Mouse (Mus musculus) neural tube, embryonic 13.5 days (tissue): ENCODE measurements around the gene Ikbke. TPM values are rescaled to one million over a fixed set of nuclear protein-coding genes. Genes with fewer than 3 reads are reported as not detected.
"Not testable (repeated sequence)": the region's sequence is repeated elsewhere in the genome, so short reads cannot be mapped to it uniquely, and the experiment has no call there.

Experiments
- ATAC-seq: fragments of 200-750 bp; cut with Nextera tagmentation; 2 replicates; pipeline ENCODE4 v1.8.0; 2017; ENCODE audit warnings: low read depth, mild to moderate bottlenecking, moderate TSS enrichment, moderate library complexity
- H3K27ac ChIP-seq: fragments of 300-500 bp; sonication (generic); replicated peaks from 2 replicates; pipeline ENCODE4 v1.5.1; 2015; ENCODE audit warnings: moderate library complexity, mild to moderate bottlenecking, inconsistent platforms
- H3K27me3 ChIP-seq: fragments of 300-500 bp; sonication (generic); 2 replicates; pipeline ENCODE4 v1.6.1; 2015; ENCODE audit warnings: mild to moderate bottlenecking, inconsistent platforms
- H3K36me3 ChIP-seq: fragments of 300-500 bp; sonication (generic); 2 replicates; pipeline ENCODE4 v1.6.1; 2015; ENCODE audit warnings: mild to moderate bottlenecking, inconsistent platforms
- H3K4me1 ChIP-seq: fragments of 300-500 bp; sonication (generic); replicated peaks from 2 replicates; pipeline ENCODE4 v1.6.1; 2015; ENCODE audit warnings: inconsistent platforms
- H3K4me2 ChIP-seq: fragments of 300-500 bp; sonication (generic); 2 replicates; pipeline ENCODE4 v1.6.1; 2015; ENCODE audit warnings: inconsistent platforms, mild to moderate bottlenecking, moderate library complexity
- H3K4me3 ChIP-seq: fragments of 300-500 bp; sonication (generic); 2 replicates; pipeline ENCODE4 v1.5.1; 2015; ENCODE audit warnings: mild to moderate bottlenecking, inconsistent platforms
- H3K9ac ChIP-seq: fragments of 300-500 bp; sonication (generic); 2 replicates; pipeline ENCODE4 v1.6.1; 2015; ENCODE audit warnings: moderate library complexity, mild to moderate bottlenecking, inconsistent platforms
- H3K9me3 ChIP-seq: fragments of 300-500 bp; sonication (generic); 2 replicates; pipeline ENCODE4 v1.6.1; 2016; ENCODE audit warnings: inconsistent platforms
- WGBS: fragments of 180-500 bp; shearing (Covaris S2); methylation state at CpG from one replicate; pipeline ENCODE4 v1.1.7; 2015; 5-methylcytosine and 5-hydroxymethylcytosine counted together
- polyA plus RNA-seq: library from polyadenylated mRNA; unstranded; fragments of >200 nt; fragmentation: Nextera tagmentation; extraction: Ambion mirVana; gene quantifications from 2 replicates; pipeline ENCODE4 v1.2.1, GENCODE M21; 2015

Ikbke gene
- polyA plus RNA-seq, 1 experiment from 2014 or later, result 0.91 TPM

DNA sequence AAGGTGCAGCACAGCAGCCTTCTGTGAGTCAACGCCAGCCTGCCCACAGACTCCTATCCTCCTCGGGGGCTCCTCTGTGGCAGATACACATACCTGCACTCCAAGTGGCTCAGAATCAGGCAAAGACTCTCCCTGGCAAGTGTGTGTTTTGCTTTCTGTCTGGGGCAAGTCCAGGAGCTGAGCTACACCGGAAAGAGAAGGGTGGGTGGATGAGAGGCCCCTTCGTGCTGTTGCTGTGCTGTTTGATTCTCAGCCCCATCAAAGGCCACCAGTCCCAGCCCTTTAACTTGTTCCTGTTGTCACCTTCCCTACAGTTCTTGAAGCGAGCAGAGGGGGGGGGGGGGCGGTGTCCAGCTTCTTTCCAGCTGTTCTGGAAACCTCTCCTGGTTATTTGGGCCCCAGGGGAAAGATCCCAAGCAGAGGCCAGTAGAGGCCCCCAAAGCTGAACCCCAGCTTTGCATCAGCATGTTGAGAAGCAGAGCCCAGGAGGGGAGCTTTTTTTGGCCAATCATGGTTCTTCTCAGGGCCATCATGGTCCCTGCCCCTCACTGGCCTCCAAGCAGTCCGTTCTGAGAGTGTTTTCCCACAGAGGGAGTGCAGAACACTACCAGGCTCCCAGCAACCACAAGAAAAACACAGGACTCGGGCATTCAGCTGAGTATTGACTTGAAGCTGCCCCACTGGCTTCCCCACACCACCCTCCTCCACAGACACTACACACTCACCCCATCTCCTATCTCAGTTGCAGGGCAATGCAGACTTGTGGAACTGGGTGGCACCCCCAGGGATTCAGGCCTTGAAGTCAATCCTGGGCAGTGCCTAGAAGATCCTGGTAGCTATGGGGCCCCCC, 575 bp downstream of the Ikbke start:
- peak overlapping the region; percentile 24 for H3K4me3 ChIP-seq
- no peak for ATAC-seq
- H3K36me3 ChIP-seq, result no peaks in the 10 kb centered on the region
- no peaks in the 10 kb centered on the region for H3K27me3 ChIP-seq
- H3K4me1 ChIP-seq, result 0 out of 2 replicates have a peak, but pooled peaks cover 3% of the 10 kb centered on the region
- 47% methylated on average over 8 of the region's 8 CpGs for WGBS
- peak overlapping the region; percentile 39 for H3K4me2 ChIP-seq
- H3K9ac ChIP-seq, result no peak overlapping the region
- no peak overlapping the region for H3K27ac ChIP-seq
- H3K9me3 ChIP-seq, result no peaks in the 10 kb centered on the region

DNA sequence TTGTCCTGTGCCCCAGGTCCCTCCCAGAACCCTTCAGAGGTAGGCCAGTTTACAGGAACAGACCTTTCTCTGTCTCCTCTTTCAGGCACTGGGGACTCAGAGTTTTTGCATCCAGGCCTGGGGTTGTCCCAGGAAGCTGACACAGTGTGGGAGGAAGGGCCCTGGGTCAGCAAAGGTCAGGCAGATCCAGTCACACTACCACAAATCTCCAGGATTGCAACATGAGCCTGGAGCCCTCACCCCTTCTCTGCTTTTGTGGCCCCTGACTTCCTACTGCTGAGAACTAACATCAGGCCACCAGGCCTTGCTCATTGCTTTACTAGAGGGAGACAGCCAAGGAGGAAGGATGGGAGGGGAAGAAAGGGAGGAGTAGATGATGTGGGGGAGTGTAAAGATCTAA, 2.6 kb downstream of the Ikbke start:
- H3K4me1 ChIP-seq, result no peaks in the 10 kb centered on the region
- no peak overlapping the region for H3K4me3 ChIP-seq
- no peak overlapping the region for H3K9ac ChIP-seq
- no peaks in the 10 kb centered on the region for H3K36me3 ChIP-seq
- H3K9me3 ChIP-seq, result no peaks in the 10 kb centered on the region
- H3K4me2 ChIP-seq, result no peak overlapping the region
- H3K27ac ChIP-seq, result no peak overlapping the region
- no peaks in the 10 kb centered on the region for H3K27me3 ChIP-seq
- no peak for ATAC-seq

DNA sequence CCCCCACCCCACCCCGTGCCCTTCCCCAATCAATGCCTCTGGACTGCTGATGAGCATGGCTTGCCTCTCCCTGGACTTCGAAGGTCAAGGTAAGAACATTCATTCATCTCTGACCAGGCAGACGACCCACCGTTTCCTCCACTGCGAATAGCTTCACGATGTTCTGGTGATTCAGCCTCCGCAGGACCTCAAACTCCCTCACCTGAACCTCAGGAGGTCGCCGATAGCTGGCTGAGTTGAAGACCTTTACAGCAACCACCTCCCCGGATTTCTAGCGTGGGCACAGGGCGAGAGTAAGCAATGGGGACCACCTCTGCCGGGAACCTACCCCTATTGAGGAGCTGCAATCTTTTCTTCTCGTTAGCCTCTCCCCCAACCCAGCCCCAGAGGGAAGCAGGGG, 3.8 kb downstream of the Ikbke start:
- no peaks in the 10 kb centered on the region for H3K36me3 ChIP-seq
- ATAC-seq, result no peak
- no peak overlapping the region for H3K27ac ChIP-seq
- H3K9ac ChIP-seq, result no peak overlapping the region
- no peaks in the 10 kb centered on the region for H3K27me3 ChIP-seq
- no peak overlapping the region for H3K4me3 ChIP-seq
- H3K4me2 ChIP-seq, result no peak overlapping the region
- 75% methylated on average over 14 of the region's 14 CpGs for WGBS
- H3K4me1 ChIP-seq, result no peaks in the 10 kb centered on the region
- no peaks in the 10 kb centered on the region for H3K9me3 ChIP-seq

DNA sequence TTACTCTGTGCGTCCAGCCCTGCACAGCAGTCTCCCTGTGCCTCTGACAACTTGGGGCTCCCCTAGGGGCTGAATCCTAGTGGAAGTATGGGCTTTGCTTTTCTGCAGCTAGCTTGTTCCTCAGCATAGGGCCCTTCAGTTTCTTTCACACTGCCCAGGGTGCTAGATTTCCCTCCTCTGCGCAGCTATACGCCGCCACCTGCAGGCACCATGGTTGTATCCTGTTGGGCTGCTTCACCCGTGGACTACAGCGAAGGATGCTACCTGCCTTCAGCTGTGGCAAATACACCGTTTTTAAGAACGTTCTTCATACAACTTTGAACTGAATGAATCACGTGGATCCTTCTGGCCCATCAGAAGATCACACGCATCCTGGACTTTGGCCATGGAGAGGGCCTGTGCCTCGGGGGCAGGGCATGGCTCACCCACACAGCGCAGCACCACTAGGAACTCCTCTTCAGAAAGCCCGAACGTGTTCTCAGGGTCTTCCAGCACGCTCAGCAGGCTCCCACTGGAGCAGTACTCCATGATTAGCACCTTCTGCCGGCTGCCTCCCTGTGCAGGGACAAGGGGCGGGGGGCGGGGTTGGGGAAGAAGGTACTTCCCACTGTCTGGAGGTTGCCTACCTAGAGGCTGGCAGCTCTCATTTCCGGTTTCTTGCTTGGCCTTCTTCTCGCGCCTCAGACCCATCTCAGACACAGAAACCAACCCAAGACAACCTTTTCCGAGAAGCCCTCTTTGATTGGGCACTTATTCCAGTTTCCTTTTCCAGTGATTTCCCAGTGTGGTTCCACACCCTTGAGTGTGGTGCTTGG, 4.5 kb downstream of the Ikbke start:
- WGBS, result 53% methylated on average over 22 of the region's 22 CpGs
- H3K27ac ChIP-seq, result no peak overlapping the region

DNA sequence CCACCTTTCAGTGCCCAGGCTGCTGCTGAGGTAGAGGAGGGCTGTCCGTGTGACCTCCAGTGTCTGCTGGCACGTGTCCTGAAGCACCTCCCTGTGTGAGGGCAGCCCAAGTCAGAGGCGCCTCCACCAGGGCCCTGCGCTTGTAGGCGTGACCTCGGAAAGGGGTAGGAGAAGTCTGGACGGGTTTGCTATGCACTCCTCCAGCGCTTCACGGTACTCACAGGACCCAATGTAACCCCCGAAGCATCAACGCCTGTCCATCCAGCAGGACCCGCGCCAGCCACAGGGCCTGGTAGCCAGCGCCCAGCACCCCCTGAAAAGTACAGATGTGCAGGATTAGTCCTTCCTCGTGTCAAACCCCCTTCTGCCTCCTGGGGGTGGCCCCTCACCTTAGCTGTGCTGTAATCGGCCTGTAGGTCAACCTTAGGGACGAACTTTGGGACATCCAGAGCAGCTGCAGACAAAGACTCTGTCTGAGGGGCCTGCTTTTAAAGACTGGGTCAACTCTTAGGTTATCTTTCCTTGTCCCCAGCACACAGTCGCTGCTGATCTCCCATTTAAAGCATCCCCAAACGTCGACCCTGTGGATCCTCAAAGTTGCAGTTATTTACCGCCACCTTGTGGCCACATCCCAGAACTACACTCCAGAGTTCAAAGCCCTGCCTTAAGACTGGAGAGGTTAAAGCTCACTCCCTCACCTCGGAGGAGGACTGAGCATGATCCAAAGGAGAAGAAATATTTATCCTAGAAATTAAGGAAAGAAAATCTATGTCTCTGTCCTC, 9.4 kb downstream of the Ikbke start:
- no peaks in the 10 kb centered on the region for H3K27me3 ChIP-seq
- H3K4me1 ChIP-seq, result peaks cover 4% of the 10 kb centered on the region; the same call in 1 of the 2 replicates
- ATAC-seq, result peak; percentile 60
- peak overlapping the region; percentile 33 for H3K4me2 ChIP-seq
- H3K4me3 ChIP-seq, result no peak overlapping the region
- H3K9me3 ChIP-seq, result no peaks in the 10 kb centered on the region
- no peaks in the 10 kb centered on the region for H3K36me3 ChIP-seq
- H3K9ac ChIP-seq, result 0 out of 2 replicates have a peak overlapping the region, but pooled peaks have one; percentile 9
- H3K27ac ChIP-seq, result no peak overlapping the region
- WGBS, result 34% methylated on average over 22 of the region's 22 CpGs

More for the DNA sequence above, 4.5 kb downstream of the Ikbke start:
- Histone ChIP-seq H3K9ac (no peak overlapping the region), H3K9me3 (no peaks in the 10 kb centered on the region), H3K27me3 (no peaks in the 10 kb centered on the region), H3K36me3 (no peaks in the 10 kb centered on the region), H3K4me2 (no peak overlapping the region), H3K4me1 (peaks cover 2% of the 10 kb centered on the region; the same call in 1 of the 2 replicates), H3K4me3 (no peak overlapping the region)
- ATAC-seq, result no peak

DNA sequence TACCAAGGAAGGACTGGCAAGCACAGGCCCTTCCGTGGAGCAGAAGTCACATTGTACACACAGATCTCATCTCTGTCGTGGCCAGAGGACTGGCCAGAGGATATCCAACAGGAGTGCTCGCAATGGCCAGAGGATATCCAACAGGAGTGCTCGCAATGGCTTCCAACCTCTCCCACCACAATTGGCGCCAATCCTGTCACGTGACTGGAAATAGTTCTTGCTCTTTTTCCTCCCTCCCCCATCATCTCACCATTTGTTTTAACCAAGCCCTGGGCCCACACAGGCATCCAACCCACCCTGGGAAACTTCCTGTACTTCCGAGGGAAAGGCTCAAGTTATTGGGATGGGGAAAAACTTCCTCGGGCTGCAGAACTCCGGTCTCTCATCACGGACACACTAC, 10.6 kb downstream of the Ikbke start:
- Histone ChIP-seq H3K27ac (no peak overlapping the region), H3K4me1 (peaks cover 4% of the 10 kb centered on the region; the same call in 1 of the 2 replicates), H3K4me2 (no peak overlapping the region), H3K9me3 (no peaks in the 10 kb centered on the region), H3K27me3 (no peaks in the 10 kb centered on the region), H3K4me3 (no peak overlapping the region), H3K36me3 (no peaks in the 10 kb centered on the region), H3K9ac (no peak overlapping the region)
- ATAC-seq, result no peak
- 79% methylated on average over 10 of the region's 10 CpGs for WGBS

DNA sequence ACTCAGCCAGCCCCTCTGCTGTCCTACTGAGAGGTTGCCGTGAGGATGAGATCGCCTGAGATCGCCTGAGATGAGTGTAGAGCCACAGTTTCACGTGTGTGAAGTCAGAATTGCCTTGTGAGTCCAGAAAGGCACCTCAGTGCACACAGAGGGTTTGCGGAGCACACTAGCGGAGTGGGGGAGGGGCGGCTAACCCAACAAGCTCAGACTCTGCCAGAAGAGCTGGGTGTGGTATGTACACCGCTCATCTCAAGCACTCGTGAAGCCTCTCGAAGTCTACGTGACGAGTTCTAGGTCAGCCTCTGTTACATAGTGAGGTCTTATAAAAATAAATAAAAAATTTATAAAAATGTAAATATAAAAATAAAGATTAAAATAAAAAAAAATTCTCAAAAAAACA, 15.5 kb downstream of the Ikbke start:
- no peaks in the 10 kb centered on the region for H3K4me1 ChIP-seq
- peaks cover 6% of the 10 kb centered on the region; the same call in 1 of the 2 replicates for H3K27me3 ChIP-seq
- no peak overlapping the region for H3K4me2 ChIP-seq
- no peak overlapping the region for H3K9ac ChIP-seq
- no peaks in the 10 kb centered on the region for H3K9me3 ChIP-seq
- H3K27ac ChIP-seq, result no peak overlapping the region
- ATAC-seq, result no peak
- WGBS, result 77% methylated on average over 12 of the region's 12 CpGs
- H3K4me3 ChIP-seq, result no peak overlapping the region
- no peaks in the 10 kb centered on the region for H3K36me3 ChIP-seq

DNA sequence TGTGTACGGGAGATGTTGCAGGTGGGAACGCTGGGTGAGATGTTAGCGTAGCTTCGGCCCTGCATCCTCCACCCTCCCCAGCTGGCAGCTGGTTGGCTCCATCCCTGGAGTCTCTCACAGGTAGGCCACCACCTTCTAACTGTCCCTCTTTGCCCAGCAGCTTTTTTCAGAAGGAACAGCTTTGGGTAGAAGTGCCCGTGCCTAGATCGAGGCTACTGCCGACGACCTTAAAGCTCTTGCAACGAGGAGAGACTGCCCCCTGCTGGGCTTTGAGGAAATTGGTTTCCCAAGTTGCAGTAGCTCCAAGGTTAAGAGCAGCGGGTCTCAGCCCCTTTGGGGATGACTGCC, 19.1 kb downstream of the Ikbke start:
- no peaks in the 10 kb centered on the region for H3K36me3 ChIP-seq
- 27% methylated on average over 10 of the region's 10 CpGs for WGBS
- ATAC-seq, result no peak
- no peaks in the 10 kb centered on the region for H3K4me1 ChIP-seq
- H3K9me3 ChIP-seq, result no peaks in the 10 kb centered on the region
- no peak overlapping the region for H3K27ac ChIP-seq
- H3K4me3 ChIP-seq, result no peak overlapping the region
- H3K4me2 ChIP-seq, result no peak overlapping the region
- H3K27me3 ChIP-seq, result peaks cover 6% of the 10 kb centered on the region; the same call in 1 of the 2 replicates
- no peak overlapping the region for H3K9ac ChIP-seq

DNA sequence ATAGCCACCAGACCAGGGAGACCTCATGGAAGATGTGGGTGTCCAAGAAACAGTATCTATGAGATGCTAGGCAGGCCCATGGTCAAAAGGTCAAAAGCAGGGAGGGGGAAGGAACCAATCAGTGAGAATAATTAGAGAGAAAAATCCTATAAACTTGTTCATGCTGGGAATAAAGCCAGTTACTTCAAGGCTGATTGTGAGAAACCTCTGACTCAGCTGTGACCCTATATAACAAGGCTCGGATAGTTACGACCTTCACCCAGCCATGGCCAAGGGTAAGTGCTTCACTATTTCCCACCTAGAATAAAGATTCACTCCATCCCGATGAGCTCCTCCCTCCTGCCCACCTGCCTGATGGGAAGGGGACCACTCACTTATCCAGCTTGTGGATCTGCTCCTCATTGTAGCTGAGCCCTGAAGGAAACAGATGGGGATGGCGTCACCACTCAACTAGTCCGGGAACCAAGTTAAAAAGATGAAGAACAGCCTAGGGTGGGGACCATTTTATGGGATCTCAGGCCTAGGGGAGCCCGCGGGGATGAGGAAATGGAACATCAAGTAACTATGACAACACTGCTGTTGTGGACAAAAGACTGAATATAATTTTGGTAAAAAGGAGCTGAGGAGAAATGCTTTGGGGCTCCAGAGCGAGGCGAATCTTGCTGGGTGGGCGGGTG, 19.6 kb downstream of the Ikbke start:
- Histone ChIP-seq H3K9me3 (no peaks in the 10 kb centered on the region), H3K27ac (no peak overlapping the region), H3K4me2 (no peak overlapping the region), H3K36me3 (no peaks in the 10 kb centered on the region), H3K27me3 (peaks cover 6% of the 10 kb centered on the region; the same call in 1 of the 2 replicates), H3K4me1 (no peaks in the 10 kb centered on the region), H3K4me3 (no peak overlapping the region), H3K9ac (no peak overlapping the region)
- 68% methylated on average over 10 of the region's 10 CpGs for WGBS
- ATAC-seq, result no peak

DNA sequence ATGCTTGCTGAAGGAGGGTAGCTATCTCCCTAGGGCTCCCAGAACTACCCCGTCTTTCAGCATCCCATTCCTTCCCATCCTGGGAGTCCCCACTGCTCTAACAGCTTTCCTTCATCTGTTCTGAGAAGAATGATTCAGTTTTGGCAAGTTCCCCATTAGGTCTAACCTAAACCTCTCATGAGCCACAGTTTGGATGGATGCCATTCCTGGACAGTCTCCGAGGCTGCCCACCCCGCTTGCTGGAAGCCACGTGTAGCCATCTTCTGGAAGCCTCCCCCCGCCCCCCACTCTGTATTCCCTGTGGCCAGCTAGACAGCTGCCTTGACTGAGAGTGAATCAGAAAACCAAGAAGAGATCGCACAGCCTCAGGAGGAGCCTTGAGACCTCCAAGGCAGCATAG, 22.1 kb downstream of the Ikbke start:
- H3K4me1 ChIP-seq, result no peaks in the 10 kb centered on the region
- H3K9me3 ChIP-seq, result no peaks in the 10 kb centered on the region
- no peak overlapping the region for H3K4me3 ChIP-seq
- no peak for ATAC-seq
- no peak overlapping the region for H3K9ac ChIP-seq
- H3K36me3 ChIP-seq, result no peaks in the 10 kb centered on the region
- H3K27ac ChIP-seq, result no peak overlapping the region
- H3K27me3 ChIP-seq, result peaks cover 6% of the 10 kb centered on the region; the same call in 1 of the 2 replicates
- no peak overlapping the region for H3K4me2 ChIP-seq
- 78% methylated on average over 6 of the region's 6 CpGs for WGBS

DNA sequence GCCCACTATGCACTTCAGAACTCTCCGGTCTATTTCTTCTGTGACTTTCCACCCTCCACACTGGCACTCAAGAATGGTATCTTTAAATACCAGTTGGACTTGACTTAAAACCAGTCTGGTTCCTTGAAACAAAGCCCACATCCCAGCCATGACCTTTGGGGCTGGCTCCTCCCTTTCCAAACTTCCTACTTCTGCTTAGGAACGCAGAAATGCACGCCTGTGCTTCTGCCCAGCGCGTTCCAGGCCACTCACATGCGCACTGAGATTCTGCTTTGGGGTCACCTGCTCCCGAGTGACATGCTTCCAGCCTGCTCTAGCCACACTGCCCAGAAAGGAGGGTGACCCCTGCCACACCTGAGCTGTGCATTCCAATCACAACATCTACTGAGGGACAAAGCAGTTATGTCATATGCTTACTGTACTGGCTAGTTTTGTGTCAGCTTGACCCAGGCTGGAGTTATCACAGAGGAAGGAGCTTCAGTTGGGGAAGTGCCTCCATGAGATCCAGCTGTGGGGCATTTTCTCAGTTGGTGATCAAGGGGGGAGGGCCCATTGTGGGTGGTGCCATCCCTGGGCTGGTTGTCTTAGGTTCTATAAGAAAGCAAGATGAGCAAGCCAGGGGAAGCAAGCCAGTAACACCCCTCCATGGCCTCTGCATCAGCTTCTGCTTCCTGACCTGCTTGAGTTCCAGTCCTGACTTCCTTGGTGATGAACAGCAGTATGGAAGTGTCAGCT, 26.7 kb downstream of the Ikbke start:
- H3K36me3 ChIP-seq, H3K9ac ChIP-seq, H3K4me3 ChIP-seq, H3K4me1 ChIP-seq, H3K27ac ChIP-seq, H3K4me2 ChIP-seq, H3K9me3 ChIP-seq, ATAC-seq: not testable (repeated sequence)
- WGBS, result 86% methylated on average over 7 of the region's 7 CpGs
- peaks cover 12% of the 10 kb centered on the region; the same call in 1 of the 2 replicates for H3K27me3 ChIP-seq
